Mouse (Mus musculus) hindbrain, embryonic 11.5 days (tissue): ENCODE results near the gene Erf. TPM values are rescaled to one million over a fixed set of nuclear protein-coding genes. Genes with fewer than 3 reads are reported as not detected.
A peak's percentile ranks its signal among the peaks of the same experiment; 100 is the strongest.

Experiments
- ATAC-seq: fragments of 200-750 bp; cut with Nextera tagmentation; 2 replicates; pipeline ENCODE4 v1.8.0; 2017; ENCODE audit warnings: mild to moderate bottlenecking, moderate TSS enrichment, moderate library complexity; ENCODE audit not compliant: low FRiP score
- DNase-seq: peaks from one replicate; pipeline ENCODE4 v3.0.0-alpha.2; 2015; ENCODE audit warnings: low spot score
- H3K27ac ChIP-seq: fragments of 300-500 bp; sonication (generic); 2 replicates; pipeline ENCODE4 v1.5.1; 2014; ENCODE audit warnings: mild to moderate bottlenecking, low read depth, low read length
- H3K27me3 ChIP-seq: fragments of 300-500 bp; sonication (generic); 2 replicates; pipeline ENCODE4 v1.6.1; 2014; ENCODE audit warnings: mild to moderate bottlenecking, low read length, moderate library complexity, mixed read lengths; ENCODE audit not compliant: control insufficient read depth, insufficient read depth
- H3K36me3 ChIP-seq: fragments of 300-500 bp; sonication (generic); 2 replicates; pipeline ENCODE4 v1.6.1; 2014; ENCODE audit warnings: mild to moderate bottlenecking, low read length, moderate library complexity, mixed read lengths; ENCODE audit not compliant: control insufficient read depth, insufficient read depth
- H3K4me1 ChIP-seq: fragments of 300-500 bp; sonication (generic); replicated peaks from 2 replicates; pipeline ENCODE4 v1.6.1; 2014; ENCODE audit warnings: low read length, mixed read lengths; ENCODE audit not compliant: control insufficient read depth, insufficient read depth
- H3K4me2 ChIP-seq: fragments of 300-500 bp; sonication (generic); replicated peaks from 2 replicates; pipeline ENCODE4 v1.6.1; 2014; ENCODE audit warnings: mild to moderate bottlenecking, low read depth, low read length
- H3K4me3 ChIP-seq: fragments of 300-500 bp; sonication (generic); 2 replicates; pipeline ENCODE4 v1.5.1; 2014; ENCODE audit warnings: low read depth, low read length
- H3K9ac ChIP-seq: fragments of 300-500 bp; sonication (generic); 2 replicates; pipeline ENCODE4 v1.6.1; 2014; ENCODE audit warnings: low read depth, low read length
- H3K9me3 ChIP-seq: fragments of 300-500 bp; sonication (generic); 2 replicates; pipeline ENCODE4 v1.6.1; 2016; ENCODE audit warnings: low read length; ENCODE audit not compliant: control insufficient read depth
- WGBS: fragments of 180-500 bp; shearing (Covaris S2); extraction: QIAGEN DNeasy Blood & Tissue Kit; methylation state at CpG from one replicate; pipeline ENCODE4 v1.1.7; 2014; 5-methylcytosine and 5-hydroxymethylcytosine counted together
- polyA plus RNA-seq: library from polyadenylated mRNA; unstranded; fragments of >200 nt; fragmentation: Nextera tagmentation; extraction: Ambion mirVana; gene quantifications from 2 replicates; pipeline ENCODE4 v1.2.1, GENCODE M21; 2014

Gene Erf
- polyA plus RNA-seq, 1 experiment from 2014 or later: 14.2 TPM

GRCm38 (mm10) chr7:25222275-25222967 is 28.1 kb downstream of the Erf start:
- Histone ChIP-seq H3K4me1 (peaks cover 11% of the 10 kb centered on the region), H3K9me3 (no peaks in the 10 kb centered on the region), H3K27me3 (no peaks in the 10 kb centered on the region), H3K9ac (peak overlapping the region; percentile 62; the same call in 1 of the 2 replicates), H3K4me3 (peak overlapping the region; percentile 65; the same call in 1 of the 2 replicates), H3K27ac (no peak overlapping the region), H3K4me2 (peak overlapping the region; percentile 98; the same call in 1 of the 2 replicates), H3K36me3 (peaks cover 4% of the 10 kb centered on the region; the same call in 1 of the 2 replicates)
- WGBS: 90% methylated on average over 10 of the region's 10 CpGs
- ATAC-seq (no peak), DNase-seq (no peak)

DNA sequence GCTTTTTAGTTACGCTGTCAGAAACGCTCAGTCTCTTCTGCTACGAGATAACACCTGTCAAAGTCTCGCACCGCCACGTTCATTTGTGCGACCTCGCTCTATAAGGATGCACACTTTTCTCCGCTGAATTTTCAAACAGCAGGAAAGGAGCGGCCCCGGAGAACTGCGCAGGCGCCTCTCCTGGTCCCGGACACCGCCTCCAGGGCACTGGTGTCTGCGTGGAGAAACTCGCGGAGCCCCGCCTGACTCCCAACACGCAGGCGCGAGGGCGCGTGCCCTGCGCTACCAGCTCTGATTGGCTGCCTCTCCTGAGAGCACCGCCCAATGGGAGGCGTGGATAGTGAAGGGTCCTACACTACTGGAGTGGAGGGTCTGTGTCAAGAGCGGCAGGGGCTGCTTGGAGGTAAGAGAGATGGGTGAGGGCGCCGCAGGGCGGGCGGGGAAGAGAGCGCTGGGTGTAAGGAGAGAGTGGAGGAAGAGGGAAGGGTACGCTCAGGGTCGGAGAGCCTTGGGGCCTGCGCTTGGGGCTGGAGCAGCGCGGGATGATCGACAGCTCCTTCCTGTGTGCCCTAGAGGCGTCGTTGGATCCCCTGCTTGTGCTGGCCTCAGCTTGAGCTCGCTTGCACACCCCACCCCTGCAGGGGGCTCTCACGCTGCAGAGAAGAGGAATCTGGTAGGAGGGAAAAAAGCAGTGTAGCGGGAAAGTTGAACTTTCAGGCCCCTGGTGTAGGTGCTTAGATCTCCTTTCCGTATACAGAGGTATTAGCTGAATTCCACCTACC is 29.3 kb downstream of the Erf start, which contains the start of gene Zfp526:
Zfp526 (plus strand) TSS at position 324 of the 782 bp plus-strand sequence.
- Histone ChIP-seq H3K4me1 (peaks cover 11% of the 10 kb centered on the region), H3K9ac (peak within 1 kb of the TSS; percentile 62), H3K4me2 (peak within 1 kb of the TSS; percentile 98), H3K9me3 (no peaks in the 10 kb centered on the region), H3K27ac (peak within 1 kb of the TSS; percentile 74; the same call in 1 of the 2 replicates), H3K36me3 (peaks cover 4% of the 10 kb centered on the region; the same call in 1 of the 2 replicates), H3K27me3 (no peaks in the 10 kb centered on the region), H3K4me3 (peak within 1 kb of the TSS; percentile 65)
- peak; percentile 99 for DNase-seq
- peak; percentile 95 for ATAC-seq
- WGBS: under 1% methylated on average over 45 of the region's 45 CpGs

- peak within 1 kb of the TSS; percentile 74; the same call in 1 of the 2 replicates for H3K27ac ChIP-seq
- H3K4me3 ChIP-seq: peak within 1 kb of the TSS; percentile 65
- WGBS: 10% methylated on average over 20 of the region's 20 CpGs
- H3K9ac ChIP-seq: peak within 1 kb of the TSS; percentile 74
- H3K4me2 ChIP-seq: peak within 1 kb of the TSS; percentile 98
- DNase-seq (peak; percentile 30), ATAC-seq (no peak)
- H3K9me3 ChIP-seq: no peaks in the 10 kb centered on the region
- H3K27me3 ChIP-seq: no peaks in the 10 kb centered on the region
- H3K36me3 ChIP-seq: peaks cover 4% of the 10 kb centered on the region; the same call in 1 of the 2 replicates
- peaks cover 11% of the 10 kb centered on the region for H3K4me1 ChIP-seq
Measured at GRCm38 (mm10) chr7:25220457-25221101, 30.0 kb downstream of the Erf start, which contains the start of gene Dedd2. Gene Dedd2, minus strand, starts transcription at chr7:25220615.

- H3K36me3 ChIP-seq: peaks cover 2% of the 10 kb centered on the region; the same call in 1 of the 2 replicates
- peak; percentile 72 for ATAC-seq
- 3% methylated on average over 31 of the region's 31 CpGs for WGBS
Measured at GRCm38 (mm10) chr7:25219756-25220456, 30.7 kb downstream of the Erf start.

GRCm38 (mm10) chr7:25219416-25219750 is 31.2 kb downstream of the Erf start:
- H3K27ac ChIP-seq: no peak overlapping the region

More at GRCm38 (mm10) chr7:25219756-25220456, 30.7 kb downstream of the Erf start:
- H3K4me3 ChIP-seq: peak overlapping the region; percentile 65
- peak overlapping the region; percentile 98 for H3K4me2 ChIP-seq
- no peak overlapping the region for H3K27ac ChIP-seq
- H3K9me3 ChIP-seq: no peaks in the 10 kb centered on the region
- H3K9ac ChIP-seq: peak overlapping the region; percentile 74
- H3K27me3 ChIP-seq: no peaks in the 10 kb centered on the region
- peaks cover 11% of the 10 kb centered on the region for H3K4me1 ChIP-seq
- peak; percentile 95 for DNase-seq

DNA sequence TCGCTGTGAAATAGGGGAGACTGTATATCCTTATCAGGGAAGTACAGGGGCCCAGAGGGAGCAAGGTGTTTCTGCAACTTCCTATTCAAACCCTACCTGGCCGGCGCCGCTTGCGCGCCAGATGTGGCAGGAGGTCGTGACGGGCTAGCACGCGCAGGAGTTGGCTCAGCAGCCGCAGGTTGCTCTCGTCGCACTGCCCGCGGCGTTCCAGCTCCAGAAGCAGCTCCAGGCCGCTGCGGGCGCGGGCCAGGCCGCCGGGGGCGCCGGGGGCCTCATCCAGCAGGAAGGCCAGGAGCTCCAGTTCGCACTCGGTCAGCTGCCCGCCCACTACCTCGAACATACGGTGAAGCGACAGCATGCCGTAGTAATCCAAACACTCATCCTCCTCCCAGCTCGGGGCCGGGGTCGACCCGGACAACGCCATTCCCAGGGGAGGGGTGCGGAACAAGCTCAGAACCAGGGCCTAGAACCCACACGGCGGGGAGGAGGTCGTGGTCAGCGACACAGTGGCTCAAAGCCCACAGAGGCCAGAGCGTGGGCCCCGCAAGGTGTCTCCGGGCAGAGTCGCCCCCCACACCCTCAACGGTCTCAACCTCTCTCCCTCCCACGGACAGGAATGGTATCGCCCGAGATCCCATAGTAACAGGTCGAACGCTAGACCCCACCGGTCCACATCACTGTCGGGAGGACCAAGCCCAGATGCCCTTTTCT is 31.7 kb downstream of the Erf start:
- no peaks in the 10 kb centered on the region for H3K9me3 ChIP-seq
- H3K4me2 ChIP-seq: peak overlapping the region; percentile 98
- 0 out of 2 replicates have a peak overlapping the region, but pooled peaks have one; percentile 45 for H3K27ac ChIP-seq
- peak; percentile 81 for DNase-seq
- ATAC-seq: peak; percentile 41
- peak overlapping the region; percentile 65 for H3K4me3 ChIP-seq
- under 1% methylated on average over 45 of the region's 53 CpGs for whole genome bisulfite sequencing
- H3K27me3 ChIP-seq: no peaks in the 10 kb centered on the region
- peaks cover 11% of the 10 kb centered on the region for H3K4me1 ChIP-seq
- no peaks in the 10 kb centered on the region for H3K36me3 ChIP-seq
- H3K9ac ChIP-seq: peak overlapping the region; percentile 74

More at GRCm38 (mm10) chr7:25219416-25219750, 31.2 kb downstream of the Erf start:
- Histone ChIP-seq H3K9me3 (no peaks in the 10 kb centered on the region), H3K4me2 (peak overlapping the region; percentile 98), H3K36me3 (no peaks in the 10 kb centered on the region), H3K9ac (peak overlapping the region; percentile 74), H3K27me3 (no peaks in the 10 kb centered on the region), H3K4me3 (peak overlapping the region; percentile 65), H3K4me1 (peaks cover 11% of the 10 kb centered on the region)
- ATAC-seq (peak; percentile 50), DNase-seq (no peak)
- under 1% methylated on average over 16 of the region's 16 CpGs for WGBS

- Histone ChIP-seq H3K27ac (no peak overlapping the region), H3K4me1 (peaks cover 11% of the 10 kb centered on the region), H3K27me3 (no peaks in the 10 kb centered on the region), H3K4me2 (no peak overlapping the region), H3K4me3 (no peak overlapping the region), H3K36me3 (no peaks in the 10 kb centered on the region), H3K9ac (no peak overlapping the region; the same call in 1 of the 2 replicates), H3K9me3 (no peaks in the 10 kb centered on the region)
- DNase-seq (no peak), ATAC-seq (no peak)
- WGBS: 69% methylated on average over 12 of the region's 12 CpGs
Measured at GRCm38 (mm10) chr7:25217653-25218395, 32.7 kb downstream of the Erf start.
